Mouse (Mus musculus) embryonic facial prominence, embryonic 11.5 days (tissue): ENCODE measurements at regions not wholly inside any gene's neighbourhood (a gene's known extent, or its start where the extent isn't known, plus 50 kb on each side); places are given as distances from the start of the nearest gene placed in this dataset.

Source experiments
- ATAC-seq: fragments of 200-750 bp; cut with Nextera tagmentation; replicated peaks from 2 replicates; pipeline ENCODE4 v1.8.0; 2017; ENCODE audit warnings: low read depth; ENCODE audit not compliant: insufficient number of reproducible peaks, low FRiP score, low TSS enrichment
- DNase-seq: peaks from one replicate; pipeline ENCODE4 v3.0.0-alpha.2; 2015; ENCODE audit warnings: low spot score
- H3K27ac ChIP-seq: fragments of 300-500 bp; sonication (generic); replicated peaks from 2 replicates; pipeline ENCODE4 v1.5.1; 2014; ENCODE audit warnings: mild to moderate bottlenecking, low read depth, low read length, control low read depth
- H3K27me3 ChIP-seq: fragments of 300-500 bp; sonication (generic); 2 replicates; pipeline ENCODE4 v1.6.1; 2014; ENCODE audit warnings: mild to moderate bottlenecking, low read length, moderate library complexity, mixed read lengths; ENCODE audit not compliant: control insufficient read depth, insufficient read depth
- H3K36me3 ChIP-seq: fragments of 300-500 bp; sonication (generic); replicated peaks from 2 replicates; pipeline ENCODE4 v1.6.1; 2014; ENCODE audit warnings: low read depth, mild to moderate bottlenecking, low read length, moderate library complexity, mixed read lengths; ENCODE audit not compliant: control insufficient read depth, insufficient read depth
- H3K4me1 ChIP-seq: fragments of 300-500 bp; sonication (generic); 2 replicates; pipeline ENCODE4 v1.6.1; 2014; ENCODE audit warnings: low read length, mixed read lengths; ENCODE audit not compliant: control insufficient read depth, insufficient read depth
- H3K4me2 ChIP-seq: fragments of 300-500 bp; sonication (generic); 2 replicates; pipeline ENCODE4 v1.6.1; 2014; ENCODE audit warnings: low read depth, mild to moderate bottlenecking, control low read depth, low read length, moderate library complexity
- H3K4me3 ChIP-seq: fragments of 300-500 bp; sonication (generic); 2 replicates; pipeline ENCODE4 v1.5.1; 2014; ENCODE audit warnings: low read depth, low read length, control low read depth
- H3K9ac ChIP-seq: fragments of 300-500 bp; sonication (generic); replicated peaks from 2 replicates; pipeline ENCODE4 v1.6.1; 2014; ENCODE audit warnings: mild to moderate bottlenecking, control low read depth, low read length
- H3K9me3 ChIP-seq: fragments of 300-500 bp; sonication (generic); replicated peaks from 2 replicates; pipeline ENCODE4 v1.6.1; 2016; ENCODE audit warnings: mild to moderate bottlenecking, low read length, inconsistent platforms, mixed read lengths; ENCODE audit not compliant: control insufficient read depth
- WGBS: fragments of 180-500 bp; shearing (Covaris S2); extraction: QIAGEN DNeasy Blood & Tissue Kit; methylation state at CpG from one replicate; pipeline ENCODE4 v1.1.7; 2014; 5-methylcytosine and 5-hydroxymethylcytosine counted together

- ATAC-seq (no peak), DNase-seq (no peak)
- H3K9me3 ChIP-seq: no peaks in the 10 kb centered on the region
- no peak overlapping the region for H3K4me3 ChIP-seq
- H3K4me1 ChIP-seq: no peaks in the 10 kb centered on the region
- H3K27me3 ChIP-seq: no peaks in the 10 kb centered on the region
- WGBS: 82% methylated on average over 2 of the region's 2 CpGs
- no peak overlapping the region for H3K9ac ChIP-seq
- no peak overlapping the region for H3K4me2 ChIP-seq
- H3K36me3 ChIP-seq: no peaks in the 10 kb centered on the region
- H3K27ac ChIP-seq: no peak overlapping the region
Observed at GRCm38 (mm10) chr8:18536059-18536458, 442.0 kb downstream of the Defb40 start.

GRCm38 (mm10) chr8:18528120-18528519, 449.9 kb downstream of the Defb40 start:
- Histone ChIP-seq H3K9ac (no peak overlapping the region), H3K4me1 (no peaks in the 10 kb centered on the region), H3K4me3 (no peak overlapping the region), H3K9me3 (no peaks in the 10 kb centered on the region), H3K27me3 (no peaks in the 10 kb centered on the region), H3K4me2 (no peak overlapping the region), H3K36me3 (no peaks in the 10 kb centered on the region), H3K27ac (no peak overlapping the region)
- no peak for DNase-seq
- no peak for ATAC-seq
- WGBS: 83% methylated on average over 6 of the region's 6 CpGs

GRCm38 (mm10) chr8:18512409-18512808, 465.6 kb downstream of the Defb40 start:
- Histone ChIP-seq H3K4me1 (no peaks in the 10 kb centered on the region), H3K27me3 (no peaks in the 10 kb centered on the region), H3K27ac (no peak overlapping the region), H3K4me3 (no peak overlapping the region), H3K9ac (no peak overlapping the region), H3K4me2 (no peak overlapping the region), H3K9me3 (no peaks in the 10 kb centered on the region), H3K36me3 (no peaks in the 10 kb centered on the region)
- no peak for DNase-seq
- ATAC-seq: no peak
- WGBS: 62% methylated on average over 2 of the region's 2 CpGs

GRCm38 (mm10) chr8:18506158-18507022, 471.7 kb downstream of the Defb40 start:
- H3K4me3 ChIP-seq: no peak overlapping the region
- H3K27me3 ChIP-seq: no peaks in the 10 kb centered on the region
- H3K9ac ChIP-seq: no peak overlapping the region
- H3K4me2 ChIP-seq: no peak overlapping the region
- H3K9me3 ChIP-seq: no peaks in the 10 kb centered on the region
- H3K27ac ChIP-seq: no peak overlapping the region
- H3K36me3 ChIP-seq: no peaks in the 10 kb centered on the region
- ATAC-seq (no peak), DNase-seq (no peak)
- no peaks in the 10 kb centered on the region for H3K4me1 ChIP-seq
- 80% methylated on average over 13 of the region's 13 CpGs for WGBS

- no peak for ATAC-seq
Observed at GRCm38 (mm10) chr8:18490620-18491019, 487.4 kb downstream of the Defb40 start.

GRCm38 (mm10) chr8:18480081-18480480, 498.0 kb downstream of the Defb40 start:
- Histone ChIP-seq H3K27ac (no peak overlapping the region), H3K36me3 (no peaks in the 10 kb centered on the region), H3K9me3 (no peaks in the 10 kb centered on the region), H3K9ac (no peak overlapping the region), H3K4me2 (no peak overlapping the region), H3K27me3 (no peaks in the 10 kb centered on the region), H3K4me1 (no peaks in the 10 kb centered on the region), H3K4me3 (no peak overlapping the region)
- ATAC-seq: no peak
- no peak for DNase-seq
- WGBS: 85% methylated on average over 3 of the region's 3 CpGs

More at GRCm38 (mm10) chr8:18490620-18491019, 487.4 kb downstream of the Defb40 start:
- H3K9ac ChIP-seq: no peak overlapping the region
- no peak for DNase-seq
- no peaks in the 10 kb centered on the region for H3K36me3 ChIP-seq
- no peaks in the 10 kb centered on the region for H3K9me3 ChIP-seq
- no peak overlapping the region for H3K27ac ChIP-seq
- H3K4me2 ChIP-seq: no peak overlapping the region
- no peaks in the 10 kb centered on the region for H3K27me3 ChIP-seq
- H3K4me1 ChIP-seq: no peaks in the 10 kb centered on the region
- 83% methylated on average over 5 of the region's 5 CpGs for WGBS
- no peak overlapping the region for H3K4me3 ChIP-seq

GRCm38 (mm10) chr8:18478166-18478565, 499.9 kb downstream of the Defb40 start:
- H3K36me3 ChIP-seq: no peaks in the 10 kb centered on the region
- no peak overlapping the region for H3K4me2 ChIP-seq
- no peaks in the 10 kb centered on the region for H3K27me3 ChIP-seq
- H3K27ac ChIP-seq: no peak overlapping the region
- no peak overlapping the region for H3K4me3 ChIP-seq
- no peaks in the 10 kb centered on the region for H3K9me3 ChIP-seq
- H3K9ac ChIP-seq: no peak overlapping the region
- 78% methylated on average over 4 of the region's 4 CpGs for WGBS
- ATAC-seq (no peak), DNase-seq (no peak)
- no peaks in the 10 kb centered on the region for H3K4me1 ChIP-seq

- Histone ChIP-seq H3K9ac (no peak overlapping the region), H3K27ac (no peak overlapping the region), H3K4me3 (no peak overlapping the region), H3K4me1 (no peaks in the 10 kb centered on the region), H3K4me2 (no peak overlapping the region), H3K27me3 (no peaks in the 10 kb centered on the region), H3K36me3 (no peaks in the 10 kb centered on the region), H3K9me3 (no peaks in the 10 kb centered on the region)
- WGBS: 77% methylated on average over 7 of the region's 7 CpGs
- DNase-seq (no peak), ATAC-seq (no peak)
Observed at GRCm38 (mm10) chr8:18467511-18467910, 510.5 kb downstream of the Defb40 start.
